Mouse (Mus musculus) erythroblast, embryonic 14.5 days (primary cell): ENCODE measurements around the gene Mnx1.

ENCODE experiments used
- GATA1 ChIP-seq: IDR thresholded peaks from 2 replicates; pipeline ENCODE4 v1.6.1; 2012; ENCODE audit warnings: low read length, inconsistent platforms, mixed read lengths
- TAL1 ChIP-seq: IDR thresholded peaks from 3 replicates; pipeline ENCODE4 v1.6.1; 2012; ENCODE audit warnings: low read length, inconsistent platforms, mixed read lengths

DNA sequence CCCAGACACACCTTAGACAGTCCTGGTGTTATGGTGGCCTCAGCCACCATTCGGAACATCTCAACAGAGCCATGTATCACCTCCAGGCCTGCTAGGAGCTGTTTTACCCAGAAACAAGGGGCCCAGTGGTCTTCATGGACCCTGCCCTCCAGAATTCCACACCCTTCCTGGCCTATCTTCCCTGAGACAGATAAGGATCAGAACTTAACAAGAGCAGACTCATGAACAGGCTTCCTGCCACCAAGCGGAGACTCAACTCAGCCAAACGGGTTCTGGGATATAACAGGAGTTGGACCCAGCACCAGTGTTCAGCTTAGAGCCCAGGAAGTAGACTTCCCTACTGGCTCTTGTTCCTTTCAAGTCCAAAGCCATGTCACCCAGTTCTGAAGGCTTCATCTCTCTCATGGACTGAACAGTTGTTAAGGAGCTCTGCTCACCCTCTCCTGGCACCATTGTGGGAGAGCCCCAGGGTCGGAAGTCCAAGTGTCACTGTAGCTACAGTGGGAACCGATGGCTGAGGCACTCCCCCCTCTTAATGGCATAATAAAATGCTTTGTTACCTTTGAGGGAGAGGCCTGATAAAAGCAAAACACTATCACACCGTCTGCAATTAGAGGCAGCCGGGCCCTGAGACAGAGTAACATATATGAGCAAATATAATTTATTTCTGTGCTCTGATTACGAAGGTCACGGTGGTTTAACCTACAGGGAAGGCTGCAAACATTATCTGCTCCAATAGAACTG is 15.2 kb downstream of the Mnx1 start:
- TF ChIP-seq TAL1, result no peak
- no peak for TF ChIP-seq GATA1
